Mouse (Mus musculus): ENCODE results near the gene Tex2. TPM values are rescaled to one million over a fixed set of nuclear protein-coding genes. Genes with fewer than 3 reads are reported as not detected.
A peak's percentile ranks its signal among the peaks of the same experiment; 100 is the strongest.
"Not testable (repeated sequence)": the region's sequence is repeated elsewhere in the genome, so short reads cannot be mapped to it uniquely, and the experiment has no call there.

Tex2 gene
- total and polyA plus RNA-seq, 3 experiments: 4.0 to 5.0 (median 4.5) TPM

DNA sequence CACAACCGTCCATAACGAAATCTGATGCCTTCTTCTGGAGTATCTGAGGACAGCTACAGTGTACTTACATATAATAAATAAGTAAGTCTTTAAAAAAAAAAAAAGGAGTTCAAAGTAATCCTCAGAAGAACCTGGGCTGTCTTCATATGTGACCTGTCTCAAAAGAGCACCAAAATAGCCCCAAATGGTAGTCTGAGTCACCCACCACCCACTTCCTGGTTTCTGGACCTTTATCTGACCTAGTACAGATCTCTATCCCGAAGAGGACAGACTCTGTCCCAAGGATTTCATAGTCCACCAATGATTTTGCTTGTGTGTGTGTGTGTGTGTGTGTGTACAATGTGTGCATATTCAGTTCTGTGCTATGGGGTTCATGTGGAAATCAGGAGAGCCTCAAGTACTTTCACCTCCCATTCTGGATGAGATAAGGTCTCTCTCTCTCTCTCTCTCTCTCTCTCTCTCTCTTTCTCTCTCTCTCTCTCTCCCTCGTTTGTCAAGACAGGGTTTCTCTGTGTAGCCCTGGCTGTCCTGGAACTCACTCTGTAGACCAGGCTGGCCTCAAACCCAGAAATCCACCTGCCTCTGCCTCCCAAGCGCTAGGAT, 43.8 kb upstream of the Tex2 start:
- 0 out of 2 replicates have a peak, but pooled peaks have one; percentile 19 for TF ChIP-seq EP300 (IDR thresholded peaks at IDR 0.05; ENCODE audit: low read length)
- TF ChIP-seq MEF2A (IDR thresholded peaks at IDR 0.05; ENCODE audit: borderline replicate concordance, low read depth, low read length): peak; percentile 51; the same call in 1 of the 2 replicates
- TF ChIP-seq ELF1 (IDR thresholded peaks at IDR 0.05; ENCODE audit: low read depth, low read length): peak; percentile 65
- dilution Hi-C loops (cut with MboI; ENCODE audit: extremely low pct_ligation_motif_present, extremely low pct_unique_long_range_greater_than_20kb, low sequenced_read_pairs); H3K79me2 ChIP-seq (replicated peaks; ENCODE audit: control insufficient read depth, extremely low read depth, insufficient read depth, poor library complexity, severe bottlenecking); H3K4me2 ChIP-seq (ENCODE audit: insufficient read depth, low read depth, poor library complexity, severe bottlenecking); H3K27ac ChIP-seq (ENCODE audit: insufficient read depth, low read depth); H3K9ac ChIP-seq (ENCODE audit: insufficient read depth, low read depth); H3K9me3 ChIP-seq (replicated peaks; ENCODE audit: low read length); H3K27me3 ChIP-seq (replicated peaks); DNase-seq (ENCODE audit: extremely low read depth); in situ Hi-C loops (cut with MboI; ENCODE audit: low pct_ligation_motif_present, low pct_unique_long_range_greater_than_20kb, low sequenced_read_pairs); H3K4me3 ChIP-seq (replicated peaks in 1 of 3; ENCODE audit: low read depth in 2 of 3, low read length in 2 of 3, poor library complexity in 1 of 3): not testable (repeated sequence)
- Histone ChIP-seq H3K4me1 (ENCODE audit: control insufficient read depth in 1 of 2, insufficient read depth in 2 of 2) (peaks cover 5 to 53% of the 10 kb centered on the region in 2 experiments; a peak in 3 of 4 replicates), H3K36me3 (replicated peaks in 1 of 2; ENCODE audit: control insufficient read depth in 1 of 2, insufficient read depth in 1 of 2, low read length in 1 of 2) (peaks cover 7 to 42% of the 10 kb centered on the region in 2 experiments)

- Histone ChIP-seq H3K27me3 (replicated peaks) (no peaks in the 10 kb centered on the region), H3K4me1 (ENCODE audit: control insufficient read depth in 1 of 2, insufficient read depth in 2 of 2) (peaks cover 3 to 14% of the 10 kb centered on the region in 2 experiments; a peak in 3 of 4 replicates), H3K4me2 (ENCODE audit: insufficient read depth, low read depth, poor library complexity, severe bottlenecking) (0 out of 2 replicates have a peak overlapping the region, but pooled peaks have one; percentile 40), H3K4me3 (replicated peaks in 1 of 3; ENCODE audit: low read depth in 2 of 3, low read length in 2 of 3, poor library complexity in 1 of 3) (no peak overlapping the region), H3K9ac (ENCODE audit: insufficient read depth, low read depth) (no peak overlapping the region), H3K27ac (ENCODE audit: insufficient read depth, low read depth) (no peak overlapping the region), H3K36me3 (replicated peaks in 1 of 2; ENCODE audit: control insufficient read depth in 1 of 2, insufficient read depth in 1 of 2, low read length in 1 of 2) (peaks cover 0 to 5% of the 10 kb centered on the region in 2 experiments), H3K9me3 (replicated peaks; ENCODE audit: low read length) (no peaks in the 10 kb centered on the region), H3K79me2 (replicated peaks; ENCODE audit: control insufficient read depth, extremely low read depth, insufficient read depth, poor library complexity, severe bottlenecking) (no peaks in the 10 kb centered on the region)
- in situ Hi-C loops (cut with MboI; ENCODE audit: low pct_ligation_motif_present, low pct_unique_long_range_greater_than_20kb, low sequenced_read_pairs): loop anchor here (10.0 to 25.0 kb wide), 2 partner anchors 106 to 314 kb away; partner anchors contain the start of genes Milr1 and Pecam1
- peak; percentile 88 for DNase-seq (ENCODE audit: extremely low read depth)
- dilution Hi-C loops (cut with MboI; ENCODE audit: extremely low pct_ligation_motif_present, extremely low pct_unique_long_range_greater_than_20kb, low sequenced_read_pairs): no loop called here
- TF ChIP-seq ZKSCAN1 (IDR thresholded peaks at IDR 0.05; ENCODE audit: borderline replicate concordance, low read depth, low read length): no peak
- no peak for TF ChIP-seq CHD2 (IDR thresholded peaks at IDR 0.05; ENCODE audit: low read length)
- TF ChIP-seq MAZ (IDR thresholded peaks at IDR 0.05; ENCODE audit: low read depth, low read length): no peak
- no peak for TF ChIP-seq JUND (conservative IDR thresholded peaks at IDR 0.05; ENCODE audit: low read depth, low read length)
- TF ChIP-seq MAX (IDR thresholded peaks at IDR 0.05; ENCODE audit: low read length): peak; percentile 46; the same call in 1 of the 2 replicates
- no peak for TF ChIP-seq CHD1 (IDR thresholded peaks at IDR 0.05; ENCODE audit: low read depth, low read length)
- peak; percentile 91 for TF ChIP-seq MYC (IDR thresholded peaks at IDR 0.05; ENCODE audit: low read depth, low read length)
- TF ChIP-seq TBP (conservative IDR thresholded peaks at IDR 0.05; ENCODE audit: low read depth, low read length): peak; percentile 34; the same call in 1 of the 2 replicates
- no peak for TF ChIP-seq ETS1 (conservative IDR thresholded peaks at IDR 0.05; ENCODE audit: low read depth, low read length)
- peak; percentile 100 for TF ChIP-seq SMC3 (IDR thresholded peaks at IDR 0.05; ENCODE audit: low read depth, low read length)
- TF ChIP-seq E2F4 (IDR thresholded peaks at IDR 0.05; ENCODE audit: insufficient replicate concordance, low read depth, low read length): no peak
- no peak for TF ChIP-seq TCF12 (IDR thresholded peaks at IDR 0.05; ENCODE audit: low read depth, low read length)
- TF ChIP-seq NRF1 (IDR thresholded peaks at IDR 0.05; ENCODE audit: low read depth, low read length): no peak
- TF ChIP-seq MAFK (IDR thresholded peaks at IDR 0.05; ENCODE audit: insufficient replicate concordance, low read length): no peak
- peak; percentile 88 to 98 for TF ChIP-seq CTCF (conservative IDR thresholded peaks at IDR 0.05 in 1 of 2, IDR thresholded peaks at IDR 0.05 in 1 of 2; ENCODE audit: low read depth in 2 of 2, low read length in 2 of 2)
- TF ChIP-seq NELFE (IDR thresholded peaks at IDR 0.05; ENCODE audit: low read depth, low read length): no peak
- no peak for TF ChIP-seq RCOR1 (conservative IDR thresholded peaks at IDR 0.05; ENCODE audit: low read depth, low read length)
- no peak for TF ChIP-seq EP300 (IDR thresholded peaks at IDR 0.05; ENCODE audit: low read length)
- TF ChIP-seq IRF4 (IDR thresholded peaks at IDR 0.05; ENCODE audit: low read depth, low read length): peak; percentile 87
- no peak for TF ChIP-seq GABPA (IDR thresholded peaks at IDR 0.05; ENCODE audit: insufficient replicate concordance, low read depth, low read length)
- peak; percentile 99 for TF ChIP-seq ZC3H11A (IDR thresholded peaks at IDR 0.05; ENCODE audit: low read depth, low read length)
- peak; percentile 27; the same call in 1 of the 2 replicates for TF ChIP-seq POLR2A (IDR thresholded peaks at IDR 0.05; ENCODE audit: low read depth, low read length)
- TF ChIP-seq RAD21 (IDR thresholded peaks at IDR 0.05; ENCODE audit: low read depth, low read length): peak; percentile 99
- no peak for TF ChIP-seq JUN (IDR thresholded peaks at IDR 0.05; ENCODE audit: insufficient read depth, low read depth, low read length)
- no peak for TF ChIP-seq BHLHE40 (IDR thresholded peaks at IDR 0.05; ENCODE audit: low read depth, low read length)
- TF ChIP-seq SIN3A (IDR thresholded peaks at IDR 0.05; ENCODE audit: low read length): no peak
- no peak for TF ChIP-seq KAT2A (IDR thresholded peaks at IDR 0.05; ENCODE audit: insufficient replicate concordance, low read length)
- TF ChIP-seq UBTF (IDR thresholded peaks at IDR 0.05; ENCODE audit: low read depth, low read length): no peak
- no peak for TF ChIP-seq HCFC1 (IDR thresholded peaks at IDR 0.05; ENCODE audit: low read depth, low read length)
- TF ChIP-seq ELF1 (IDR thresholded peaks at IDR 0.05; ENCODE audit: low read depth, low read length): no peak
- TF ChIP-seq USF1 (IDR thresholded peaks at IDR 0.05; ENCODE audit: low read depth, low read length): no peak
Observed at GRCm38 (mm10) chr11:106648347-106648746, 35.1 kb upstream of the Tex2 start.

Data from CH12.LX (cell line).